Mouse (Mus musculus): ENCODE measurements around the gene Ap3b1.

The Ap3b1 gene

GRCm38 (mm10) chr13:94516532-94516931 lies 157.8 kb downstream of the Ap3b1 start:
- no peaks in the 10 kb centered on the region for H3K27me3 ChIP-seq (ENCODE audit: control insufficient read depth, insufficient read depth, low read length, poor library complexity, severe bottlenecking)
- H3K36me3 ChIP-seq (ENCODE audit: control insufficient read depth, insufficient read depth, low read length, poor library complexity, severe bottlenecking): 0 out of 2 replicates have a peak, but pooled peaks cover 1% of the 10 kb centered on the region
- DNase-seq (ENCODE audit: low read depth, low spot score): no peak

GRCm38 (mm10) chr13:94518176-94518575 lies 159.4 kb downstream of the Ap3b1 start:
- Histone ChIP-seq H3K36me3 (ENCODE audit: control insufficient read depth, insufficient read depth, low read length, poor library complexity, severe bottlenecking) (0 out of 2 replicates have a peak, but pooled peaks cover 1% of the 10 kb centered on the region), H3K27me3 (ENCODE audit: control insufficient read depth, insufficient read depth, low read length, poor library complexity, severe bottlenecking) (no peaks in the 10 kb centered on the region)
- DNase-seq (ENCODE audit: low read depth, low spot score): no peak

GRCm38 (mm10) chr13:94519276-94519675 lies 160.5 kb downstream of the Ap3b1 start:
- Histone ChIP-seq H3K27me3 (ENCODE audit: control insufficient read depth, insufficient read depth, low read length, poor library complexity, severe bottlenecking) (no peaks in the 10 kb centered on the region), H3K36me3 (ENCODE audit: control insufficient read depth, insufficient read depth, low read length, poor library complexity, severe bottlenecking) (0 out of 2 replicates have a peak, but pooled peaks cover 1% of the 10 kb centered on the region)
- DNase-seq (ENCODE audit: low read depth, low spot score): no peak

- H3K27me3 ChIP-seq (ENCODE audit: control insufficient read depth, insufficient read depth, low read length, poor library complexity, severe bottlenecking): no peaks in the 10 kb centered on the region
- no peak for DNase-seq (ENCODE audit: low read depth, low spot score)
- 0 out of 2 replicates have a peak, but pooled peaks cover 1% of the 10 kb centered on the region for H3K36me3 ChIP-seq (ENCODE audit: control insufficient read depth, insufficient read depth, low read length, poor library complexity, severe bottlenecking)
Measured at GRCm38 (mm10) chr13:94523213-94523612, 164.5 kb downstream of the Ap3b1 start.

- H3K36me3 ChIP-seq (ENCODE audit: control insufficient read depth, insufficient read depth, low read length, poor library complexity, severe bottlenecking): peaks cover 1% of the 10 kb centered on the region; the same call in 1 of the 2 replicates
- H3K27me3 ChIP-seq (ENCODE audit: control insufficient read depth, insufficient read depth, low read length, poor library complexity, severe bottlenecking): no peaks in the 10 kb centered on the region
- DNase-seq (ENCODE audit: low read depth, low spot score): no peak
Measured at GRCm38 (mm10) chr13:94524669-94525238, 166.0 kb downstream of the Ap3b1 start.

- DNase-seq (ENCODE audit: low read depth, low spot score): no peak
- Histone ChIP-seq H3K36me3 (ENCODE audit: control insufficient read depth, insufficient read depth, low read length, poor library complexity, severe bottlenecking) (peaks cover 2% of the 10 kb centered on the region; the same call in 1 of the 2 replicates), H3K27me3 (ENCODE audit: control insufficient read depth, insufficient read depth, low read length, poor library complexity, severe bottlenecking) (no peaks in the 10 kb centered on the region)
Measured at GRCm38 (mm10) chr13:94529138-94529537, 170.4 kb downstream of the Ap3b1 start.

- Histone ChIP-seq H3K36me3 (ENCODE audit: control insufficient read depth, insufficient read depth, low read length, poor library complexity, severe bottlenecking) (peaks cover 2% of the 10 kb centered on the region; the same call in 1 of the 2 replicates), H3K27me3 (ENCODE audit: control insufficient read depth, insufficient read depth, low read length, poor library complexity, severe bottlenecking) (no peaks in the 10 kb centered on the region)
- no peak for DNase-seq (ENCODE audit: low read depth, low spot score)
Measured at GRCm38 (mm10) chr13:94533516-94533915, 174.8 kb downstream of the Ap3b1 start.

GRCm38 (mm10) chr13:94537336-94537735 lies 178.6 kb downstream of the Ap3b1 start:
- no peak for DNase-seq (ENCODE audit: low read depth, low spot score)
- Histone ChIP-seq H3K36me3 (ENCODE audit: control insufficient read depth, insufficient read depth, low read length, poor library complexity, severe bottlenecking) (0 out of 2 replicates have a peak, but pooled peaks cover 2% of the 10 kb centered on the region), H3K27me3 (ENCODE audit: control insufficient read depth, insufficient read depth, low read length, poor library complexity, severe bottlenecking) (no peaks in the 10 kb centered on the region)

GRCm38 (mm10) chr13:94539851-94540646 lies 181.3 kb downstream of the Ap3b1 start:
- no peaks in the 10 kb centered on the region for H3K27me3 ChIP-seq (ENCODE audit: control insufficient read depth, insufficient read depth, low read length, poor library complexity, severe bottlenecking)
- H3K36me3 ChIP-seq (ENCODE audit: control insufficient read depth, insufficient read depth, low read length, poor library complexity, severe bottlenecking): peaks cover 2% of the 10 kb centered on the region; the same call in 1 of the 2 replicates
- DNase-seq (ENCODE audit: low read depth, low spot score): no peak

GRCm38 (mm10) chr13:94542061-94542460 lies 183.3 kb downstream of the Ap3b1 start:
- Histone ChIP-seq H3K36me3 (ENCODE audit: control insufficient read depth, insufficient read depth, low read length, poor library complexity, severe bottlenecking) (peaks cover 2% of the 10 kb centered on the region; the same call in 1 of the 2 replicates), H3K27me3 (ENCODE audit: control insufficient read depth, insufficient read depth, low read length, poor library complexity, severe bottlenecking) (no peaks in the 10 kb centered on the region)
- DNase-seq (ENCODE audit: low read depth, low spot score): no peak

GRCm38 (mm10) chr13:94544211-94544610 lies 185.5 kb downstream of the Ap3b1 start:
- DNase-seq (ENCODE audit: low read depth, low spot score): no peak
- Histone ChIP-seq H3K36me3 (ENCODE audit: control insufficient read depth, insufficient read depth, low read length, poor library complexity, severe bottlenecking) (peaks cover 2% of the 10 kb centered on the region), H3K27me3 (ENCODE audit: control insufficient read depth, insufficient read depth, low read length, poor library complexity, severe bottlenecking) (no peaks in the 10 kb centered on the region)

- no peak for DNase-seq (ENCODE audit: low read depth, low spot score)
- Histone ChIP-seq H3K27me3 (ENCODE audit: control insufficient read depth, insufficient read depth, low read length, poor library complexity, severe bottlenecking) (no peaks in the 10 kb centered on the region), H3K36me3 (ENCODE audit: control insufficient read depth, insufficient read depth, low read length, poor library complexity, severe bottlenecking) (peaks cover 2% of the 10 kb centered on the region)
Measured at GRCm38 (mm10) chr13:94545739-94546138, 187.0 kb downstream of the Ap3b1 start.

- Histone ChIP-seq H3K27me3 (ENCODE audit: control insufficient read depth, insufficient read depth, low read length, poor library complexity, severe bottlenecking) (no peaks in the 10 kb centered on the region), H3K36me3 (ENCODE audit: control insufficient read depth, insufficient read depth, low read length, poor library complexity, severe bottlenecking) (peaks cover 4% of the 10 kb centered on the region)
- DNase-seq (ENCODE audit: low read depth, low spot score): no peak
Measured at GRCm38 (mm10) chr13:94546246-94546645, 187.5 kb downstream of the Ap3b1 start.

- Histone ChIP-seq H3K27me3 (ENCODE audit: control insufficient read depth, insufficient read depth, low read length, poor library complexity, severe bottlenecking) (no peaks in the 10 kb centered on the region), H3K36me3 (ENCODE audit: control insufficient read depth, insufficient read depth, low read length, poor library complexity, severe bottlenecking) (peaks cover 2% of the 10 kb centered on the region; the same call in 1 of the 2 replicates)
- no peak for DNase-seq (ENCODE audit: low read depth, low spot score)
Measured at GRCm38 (mm10) chr13:94549580-94549979, 190.8 kb downstream of the Ap3b1 start.

GRCm38 (mm10) chr13:94550037-94550436 lies 191.3 kb downstream of the Ap3b1 start:
- Histone ChIP-seq H3K36me3 (ENCODE audit: control insufficient read depth, insufficient read depth, low read length, poor library complexity, severe bottlenecking) (peaks cover 2% of the 10 kb centered on the region; the same call in 1 of the 2 replicates), H3K27me3 (ENCODE audit: control insufficient read depth, insufficient read depth, low read length, poor library complexity, severe bottlenecking) (no peaks in the 10 kb centered on the region)
- DNase-seq (ENCODE audit: low read depth, low spot score): no peak

Data from splenic B cell, adult 2 months (primary cell).